Mouse (Mus musculus) E14TG2a.4 (cell line): Measurements from ENCODE around the gene Olfr102.

ENCODE experiments used
- CTCF ChIP-seq: conservative IDR thresholded peaks from 2 replicates; pipeline ENCODE4 v1.5.1; 2014; ENCODE audit warnings: low read length
- POU5F1 ChIP-seq: IDR thresholded peaks from 2 replicates; pipeline ENCODE4 v1.6.1; 2014; ENCODE audit warnings: low read length, borderline replicate concordance

DNA sequence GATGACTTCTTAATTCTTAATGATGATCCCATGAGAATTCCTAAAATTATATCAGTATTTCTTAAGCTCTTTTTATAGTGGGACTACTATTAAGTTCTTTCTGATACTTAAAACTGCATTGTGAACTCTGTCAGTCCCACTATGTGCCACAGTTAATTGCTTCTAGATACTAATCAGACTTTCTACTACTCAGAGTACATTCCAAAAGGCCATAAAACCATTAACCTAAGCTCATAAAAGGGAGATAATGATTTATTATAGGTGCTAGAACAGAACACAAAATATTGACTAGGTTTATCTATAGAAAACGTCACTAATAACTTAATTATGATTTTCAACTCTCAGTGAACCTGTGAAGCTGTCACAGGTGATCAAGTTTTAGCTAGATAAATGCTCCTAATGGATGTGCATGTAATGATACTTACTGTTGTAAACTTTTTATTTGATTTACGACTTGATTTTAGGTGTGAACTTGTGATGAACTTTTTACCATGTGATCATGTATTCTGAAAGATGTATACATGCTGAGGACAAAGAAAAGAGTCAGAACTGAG is 6.6 kb downstream of the Olfr102 start:
- TF ChIP-seq CTCF (no peak), POU5F1 (no peak)
